Mouse (Mus musculus) right cerebral cortex, postnatal 36 days (tissue): ENCODE measurements around the gene Il23a.
"Not testable (repeated sequence)": the region's sequence is repeated elsewhere in the genome, so short reads cannot be mapped to it uniquely, and the experiment has no call there.

ENCODE experiments used
- DNase-seq, 2 experiments: peaks; one replicate each; pipeline ENCODE4 v3.0.0; 2022; ENCODE audit warnings: low spot score in 2 of 2, mixed read lengths in 1 of 2

The Il23a gene

GRCm38 (mm10) chr10:128298702-128299171, at the start of gene Il23a:
TSS of gene Il23a (minus strand) at chr10:128298752.
- DNase-seq = no peak

- no peak for DNase-seq
Measured at GRCm38 (mm10) chr10:128347541-128347940, 49.0 kb upstream of the Il23a start.

GRCm38 (mm10) chr10:128344568-128345275, 46.2 kb upstream of the Il23a start:
- peak; percentile 64 to 66 for DNase-seq

GRCm38 (mm10) chr10:128343436-128343835, 44.9 kb upstream of the Il23a start:
- DNase-seq = no peak

GRCm38 (mm10) chr10:128340257-128340656, 41.7 kb upstream of the Il23a start:
- no peak for DNase-seq

GRCm38 (mm10) chr10:128338948-128339347, 40.4 kb upstream of the Il23a start:
- DNase-seq = no peak

- DNase-seq = no peak
Measured at GRCm38 (mm10) chr10:128338415-128338814, 39.9 kb upstream of the Il23a start.

GRCm38 (mm10) chr10:128337306-128338181, 39.0 kb upstream of the Il23a start, which contains the start of gene Cs:
TSS of gene Cs (plus strand) at chr10:128337734.
- peak; percentile 92 to 93 for DNase-seq

- DNase-seq = no peak
Measured at GRCm38 (mm10) chr10:128336597-128336996, 38.0 kb upstream of the Il23a start.

- DNase-seq = no peak
Measured at GRCm38 (mm10) chr10:128336195-128336594, 37.6 kb upstream of the Il23a start.

GRCm38 (mm10) chr10:128335582-128335981, 37.0 kb upstream of the Il23a start:
- no peak for DNase-seq

GRCm38 (mm10) chr10:128332358-128333249, 34.1 kb upstream of the Il23a start:
- DNase-seq = not testable (repeated sequence)

GRCm38 (mm10) chr10:128327610-128328009, 29.1 kb upstream of the Il23a start:
- no peak for DNase-seq

- peak in 1 of 2 experiments; percentile 24 for DNase-seq
Measured at GRCm38 (mm10) chr10:128326825-128327224, 28.3 kb upstream of the Il23a start.

- no peak for DNase-seq
Measured at GRCm38 (mm10) chr10:128323516-128323915, 25.0 kb upstream of the Il23a start.

- DNase-seq = peak; percentile 73 to 79
Measured at GRCm38 (mm10) chr10:128322141-128323108, 23.9 kb upstream of the Il23a start, which contains the start of gene Cnpy2. TSS of gene Cnpy2 (plus strand) at chr10:128322459.

- no peak for DNase-seq
Measured at GRCm38 (mm10) chr10:128321641-128322040, 23.1 kb upstream of the Il23a start.

GRCm38 (mm10) chr10:128315578-128315977, 17.0 kb upstream of the Il23a start:
- DNase-seq = no peak

GRCm38 (mm10) chr10:128310902-128311301, 12.3 kb upstream of the Il23a start:
- no peak for DNase-seq

- no peak for DNase-seq
Measured at GRCm38 (mm10) chr10:128310177-128310576, 11.6 kb upstream of the Il23a start.
